Mouse (Mus musculus) gonadal fat pad, adult 2 months (tissue): ENCODE measurements around the gene Vstm4. TPM values are rescaled to one million over a fixed set of nuclear protein-coding genes. Genes with fewer than 3 reads are reported as not detected.

ENCODE experiments used
- DNase-seq: peaks from one replicate; pipeline ENCODE4 v3.0.0-alpha.2; 2012; ENCODE audit warnings: low read depth
- polyA plus RNA-seq: library from polyadenylated mRNA; depleted of rRNA; stranded (reverse); fragments of >200 nt; gene quantifications from 2 replicates; pipeline ENCODE4 v1.2.3, GENCODE M21; 2012

Vstm4 gene
- polyA plus RNA-seq, 1 experiment = 6.6 TPM

- no peak for DNase-seq
Measured at GRCm38 (mm10) chr14:32859831-32860569, 3.4 kb downstream of the Vstm4 start.

GRCm38 (mm10) chr14:32861149-32861581 is 4.6 kb downstream of the Vstm4 start:
- no peak for DNase-seq

GRCm38 (mm10) chr14:32861656-32862055 is 5.1 kb downstream of the Vstm4 start:
- DNase-seq = no peak

- DNase-seq = no peak
Measured at GRCm38 (mm10) chr14:32865331-32865730, 8.8 kb downstream of the Vstm4 start.

- DNase-seq = no peak
Measured at GRCm38 (mm10) chr14:32871963-32872362, 15.4 kb downstream of the Vstm4 start.

- DNase-seq = no peak
Measured at GRCm38 (mm10) chr14:32877549-32877948, 21.0 kb downstream of the Vstm4 start.

- no peak for DNase-seq
Measured at GRCm38 (mm10) chr14:32880332-32880731, 23.8 kb downstream of the Vstm4 start.

GRCm38 (mm10) chr14:32881693-32882092 is 25.1 kb downstream of the Vstm4 start:
- DNase-seq = no peak

- DNase-seq = no peak
Measured at GRCm38 (mm10) chr14:32888876-32889674, 32.5 kb downstream of the Vstm4 start.

GRCm38 (mm10) chr14:32894341-32894853 is 37.8 kb downstream of the Vstm4 start:
- DNase-seq = no peak

- no peak for DNase-seq
Measured at GRCm38 (mm10) chr14:32894878-32895277, 38.3 kb downstream of the Vstm4 start.

GRCm38 (mm10) chr14:32896896-32897295 is 40.3 kb downstream of the Vstm4 start:
- DNase-seq = no peak

- DNase-seq = no peak
Measured at GRCm38 (mm10) chr14:32903203-32903602, 46.6 kb downstream of the Vstm4 start.

- DNase-seq = no peak
Measured at GRCm38 (mm10) chr14:32906545-32906944, 50.0 kb downstream of the Vstm4 start.

GRCm38 (mm10) chr14:32909112-32909511 is 52.6 kb downstream of the Vstm4 start:
- no peak for DNase-seq

- DNase-seq = no peak
Measured at GRCm38 (mm10) chr14:32911187-32911586, 54.6 kb downstream of the Vstm4 start.

GRCm38 (mm10) chr14:32915360-32915759 is 58.8 kb downstream of the Vstm4 start:
- DNase-seq = no peak

GRCm38 (mm10) chr14:32917919-32918318 is 61.4 kb downstream of the Vstm4 start:
- no peak for DNase-seq

GRCm38 (mm10) chr14:32923871-32924270 is 67.3 kb downstream of the Vstm4 start:
- DNase-seq = no peak

GRCm38 (mm10) chr14:32931709-32932108 is 75.2 kb downstream of the Vstm4 start:
- DNase-seq = no peak

- no peak for DNase-seq
Measured at GRCm38 (mm10) chr14:32932220-32932619, 75.7 kb downstream of the Vstm4 start.

- DNase-seq = no peak
Measured at GRCm38 (mm10) chr14:32934064-32934463, 77.5 kb downstream of the Vstm4 start.

GRCm38 (mm10) chr14:32939217-32939616 is 82.7 kb downstream of the Vstm4 start:
- no peak for DNase-seq
